Mouse (Mus musculus) urinary bladder, postnatal 14 days (tissue): ENCODE measurements around the gene Proser1.

ENCODE experiments used
- DNase-seq: peaks from one replicate; pipeline ENCODE4 v3.0.0; 2021; ENCODE audit warnings: low spot score

Gene Proser1

GRCm38 (mm10) chr3:53466481-53466880 lies 3.0 kb downstream of the Proser1 start:
- DNase-seq, result no peak

- DNase-seq, result no peak
Measured at GRCm38 (mm10) chr3:53467356-53467755, 3.9 kb downstream of the Proser1 start.

GRCm38 (mm10) chr3:53469650-53470049 lies 6.2 kb downstream of the Proser1 start:
- no peak for DNase-seq

DNA sequence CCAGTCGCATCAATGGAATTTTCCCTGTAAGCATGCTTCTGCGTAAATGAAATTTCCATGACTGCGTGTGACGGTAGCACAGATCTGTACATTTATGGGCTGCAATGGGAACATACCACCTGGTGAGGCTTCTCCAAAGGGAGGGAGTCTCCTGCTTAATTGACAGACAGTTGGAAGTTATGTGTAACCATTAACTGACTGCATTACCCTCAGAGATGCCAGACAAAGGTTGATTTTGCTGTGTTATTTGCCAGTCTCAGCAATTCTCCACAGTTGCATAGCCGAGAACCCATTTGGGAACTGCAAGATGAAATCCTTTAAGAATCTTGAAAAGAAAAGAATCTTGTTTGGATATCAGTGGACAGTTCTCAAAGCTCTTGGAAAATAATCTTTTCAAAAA lies 8.6 kb downstream of the Proser1 start:
- DNase-seq, result no peak

- DNase-seq, result no peak
Measured at GRCm38 (mm10) chr3:53474179-53474578, 10.7 kb downstream of the Proser1 start.

DNA sequence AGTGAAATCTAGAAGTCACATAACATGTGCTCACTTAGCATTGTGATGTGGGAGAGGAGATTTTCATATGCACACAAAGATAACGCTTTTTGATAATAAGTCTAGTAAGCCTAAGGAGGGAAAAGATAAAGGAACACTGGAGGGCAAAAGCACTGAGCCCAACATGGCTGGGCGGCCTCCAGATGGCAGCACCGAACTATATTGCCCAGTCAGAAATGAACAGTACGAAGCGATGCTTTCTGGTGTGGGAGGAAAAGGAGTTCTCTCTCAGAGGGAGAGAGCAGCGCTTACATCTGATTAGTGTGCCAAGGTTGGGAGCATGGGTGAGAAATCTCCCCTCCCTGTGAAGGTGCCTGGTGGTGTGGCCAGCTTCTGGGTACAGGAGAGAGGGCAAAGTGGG lies 12.4 kb downstream of the Proser1 start:
- DNase-seq, result peak; percentile 36

DNA sequence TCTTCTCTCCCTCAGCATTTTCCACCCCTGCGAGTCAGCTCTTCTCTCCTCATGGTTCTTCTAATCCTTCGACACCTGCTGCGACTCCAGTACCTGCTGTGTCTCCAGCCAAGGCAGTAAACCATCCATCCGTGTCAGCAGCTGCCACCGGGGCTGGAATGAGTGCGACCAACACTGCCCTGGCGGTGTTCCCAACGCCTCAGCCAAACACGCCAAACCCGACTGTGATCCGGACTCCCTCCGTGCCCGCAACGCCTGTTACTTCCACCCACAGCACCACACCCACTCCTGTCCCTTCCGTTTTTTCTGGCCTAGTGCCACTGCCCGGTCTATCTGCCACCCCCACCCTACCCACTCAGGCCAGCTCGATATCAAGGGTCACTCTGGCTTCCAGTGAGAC lies 14.0 kb downstream of the Proser1 start:
- DNase-seq, result no peak

GRCm38 (mm10) chr3:53478419-53479046 lies 15.1 kb downstream of the Proser1 start:
- no peak for DNase-seq

- no peak for DNase-seq
Measured at GRCm38 (mm10) chr3:53483414-53484059, 20.1 kb downstream of the Proser1 start.

GRCm38 (mm10) chr3:53486561-53486960 lies 23.1 kb downstream of the Proser1 start:
- DNase-seq, result no peak

DNA sequence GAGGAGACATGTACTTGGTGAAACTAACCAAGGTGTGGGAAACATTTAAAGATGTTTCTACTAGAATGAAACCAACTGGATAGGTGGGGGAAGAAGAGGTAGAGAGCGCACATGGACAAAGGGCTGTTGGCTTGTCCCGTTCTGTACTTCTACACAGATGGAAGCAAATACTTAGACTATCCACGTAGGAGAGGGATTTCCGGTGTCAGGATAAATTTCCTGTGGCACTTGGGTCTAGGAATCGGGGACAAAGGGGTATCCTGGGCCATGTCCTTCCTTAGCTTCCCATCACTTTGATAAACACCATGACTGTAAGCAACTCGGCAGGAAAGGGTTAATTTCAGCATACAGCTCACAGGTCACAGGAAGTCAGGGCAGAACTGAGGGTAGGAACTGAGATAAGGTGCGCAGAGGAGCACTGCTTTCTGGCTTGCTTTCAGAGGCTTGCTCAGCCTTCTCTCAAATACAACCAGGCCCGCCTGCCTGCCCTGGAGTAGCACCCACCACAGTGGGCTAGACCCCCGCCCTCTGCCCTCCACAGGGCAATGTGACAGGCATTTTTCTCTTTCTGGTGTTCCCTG lies 23.6 kb downstream of the Proser1 start:
- DNase-seq, result no peak

- no peak for DNase-seq
Measured at GRCm38 (mm10) chr3:53488353-53488752, 24.9 kb downstream of the Proser1 start, which contains the start of gene Stoml3. Gene Stoml3, plus strand, starts transcription at chr3:53488653.

GRCm38 (mm10) chr3:53498351-53498905 lies 35.0 kb downstream of the Proser1 start:
- no peak for DNase-seq

DNA sequence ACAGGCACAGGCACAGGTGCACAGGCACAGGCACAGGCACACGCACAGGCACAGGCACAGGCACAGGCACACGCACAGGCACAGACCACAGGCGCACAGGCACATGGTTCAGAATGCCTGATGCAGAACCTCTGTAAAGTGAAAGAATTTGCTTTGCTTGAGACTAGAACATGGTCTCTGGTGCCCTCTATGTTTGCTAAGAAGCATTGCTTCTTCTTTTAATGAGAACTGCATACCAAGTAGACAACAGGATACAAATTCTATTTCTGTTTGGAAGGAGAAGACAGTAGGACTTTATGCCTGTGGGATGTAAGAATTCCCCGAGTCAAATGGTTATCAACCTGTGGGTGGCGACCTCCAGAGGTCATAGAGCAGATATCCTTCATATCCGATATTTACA lies 39.0 kb downstream of the Proser1 start:
- no peak for DNase-seq

DNA sequence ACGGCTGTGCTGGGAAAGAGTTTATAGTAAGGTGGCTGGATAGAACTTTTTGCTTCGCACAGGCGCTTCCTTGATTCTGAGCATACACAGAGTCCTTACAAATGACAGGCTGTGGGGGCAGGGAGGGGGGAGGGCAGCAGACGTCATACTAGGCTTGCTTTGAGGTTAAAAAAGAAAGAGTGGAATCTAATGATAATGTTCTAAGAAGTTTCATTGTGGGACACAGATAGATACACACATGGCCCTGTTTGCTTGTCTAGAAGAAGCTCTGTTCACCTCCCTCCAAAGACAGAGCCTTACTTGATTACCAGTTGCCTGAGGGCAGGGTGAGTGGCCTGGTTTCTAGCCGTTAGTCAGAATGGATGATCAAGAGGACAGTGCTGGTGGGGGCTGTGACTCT lies 49.6 kb downstream of the Proser1 start:
- no peak for DNase-seq

DNA sequence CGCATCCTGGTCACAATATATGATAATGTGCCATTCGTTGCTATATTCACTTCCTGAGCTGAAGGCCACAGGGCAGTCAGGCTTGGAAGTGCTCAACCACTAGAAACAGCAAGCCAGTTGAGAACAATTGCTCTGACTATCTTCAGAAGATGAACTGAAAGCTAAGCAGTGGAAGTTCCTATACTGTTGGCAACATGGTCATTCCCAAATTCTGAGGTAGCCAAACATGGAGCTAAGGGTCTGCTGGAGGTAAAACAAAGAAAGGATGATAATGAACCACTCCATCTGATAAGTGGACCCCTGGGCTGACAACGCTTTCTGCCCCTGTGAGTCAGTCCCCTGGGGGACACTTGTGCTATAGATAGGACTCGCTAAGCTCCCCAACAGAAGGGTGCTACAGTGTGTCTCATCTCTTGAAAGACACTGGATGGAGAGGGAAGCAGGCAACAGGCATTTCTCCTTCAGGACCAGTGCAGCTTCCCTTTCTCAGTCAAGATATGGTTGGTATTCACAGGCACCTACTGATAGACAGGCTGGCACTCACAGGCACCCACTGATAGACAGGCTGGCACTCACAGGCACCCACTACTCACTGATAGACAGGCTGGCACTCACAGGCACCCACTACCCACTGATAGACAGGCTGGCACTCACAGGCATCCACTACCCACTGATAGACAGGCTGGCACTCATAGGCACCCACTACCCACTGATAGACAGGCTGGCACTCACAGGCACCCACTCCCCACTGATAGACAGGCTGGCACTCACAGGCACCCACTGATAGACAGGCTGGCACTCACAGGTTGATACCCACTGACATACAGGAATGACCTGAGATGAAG lies 51.0 kb downstream of the Proser1 start:
- no peak for DNase-seq

- no peak for DNase-seq
Measured at GRCm38 (mm10) chr3:53522794-53523193, 59.3 kb downstream of the Proser1 start.

DNA sequence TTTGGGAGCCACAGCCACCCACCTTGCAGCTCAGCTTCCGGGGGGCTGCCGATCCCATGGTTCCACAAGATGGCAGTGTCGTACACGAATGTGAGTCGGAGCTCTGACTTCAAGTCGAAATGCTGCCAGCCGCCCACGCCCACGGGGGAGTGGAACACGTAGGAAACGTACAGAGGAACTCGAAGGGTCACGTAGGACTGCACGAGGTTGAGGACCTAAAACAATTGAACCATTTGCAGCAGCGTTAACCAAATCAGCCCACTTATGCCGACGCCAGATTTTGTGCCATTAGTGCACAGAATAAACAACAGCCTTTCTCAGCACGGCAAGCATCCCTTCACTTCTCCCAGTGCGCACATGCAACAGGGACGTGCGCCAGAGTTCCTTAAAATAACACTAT lies 62.3 kb downstream of the Proser1 start:
- DNase-seq, result peak; percentile 79

DNA sequence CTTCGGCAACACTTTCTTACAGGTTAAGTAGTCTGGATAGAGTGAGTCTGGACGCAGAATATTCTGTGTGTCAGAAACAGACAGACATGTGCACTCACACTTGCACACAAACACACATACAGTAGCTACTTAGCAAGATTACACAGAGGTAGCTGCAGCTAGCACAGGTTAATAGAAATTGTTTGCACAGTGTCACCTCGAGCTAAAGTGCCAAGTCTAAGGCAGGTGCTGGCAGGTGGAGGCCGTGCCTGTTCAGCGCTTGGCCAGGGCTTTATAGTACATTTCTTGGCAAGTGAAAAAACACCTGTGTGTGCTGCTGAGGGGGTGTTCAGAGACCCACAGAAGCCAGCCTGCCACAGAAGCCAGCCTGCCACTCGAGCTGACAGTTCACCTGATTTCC lies 66.8 kb downstream of the Proser1 start:
- DNase-seq, result no peak
